Mouse (Mus musculus) megakaryocyte-erythroid progenitor cell, adult 5-6 weeks (primary cell): ENCODE results near the gene Zzef1. TPM values are rescaled to one million over a fixed set of nuclear protein-coding genes. Genes with fewer than 3 reads are reported as not detected.
A peak's percentile ranks its signal among the peaks of the same experiment; 100 is the strongest.

Experiments used
- ATAC-seq: replicated peaks from 2 replicates; pipeline ENCODE4 v1.8.0; 2016; ENCODE audit warnings: mild to moderate bottlenecking, inconsistent platforms; ENCODE audit not compliant: severe bottlenecking, poor library complexity, low FRiP score, low TSS enrichment
- total RNA-seq, 2 experiments: library from RNA; stranded (forward) in 1 of 2; stranded (reverse) in 1 of 2; fragments of 200-1000, 215-1000 nt in 1 of 2; fragments of >200 nt in 1 of 2; fragmentation: Nextera tagmentation in 1 of 2; gene quantifications; 2 replicates each; pipeline ENCODE4 v1.2.3; 2014 to 2017

Gene Zzef1
- total RNA-seq, 2 experiments from 2014 or later = 26.9 to 40.4 TPM

- no peak for ATAC-seq
Measured at GRCm38 (mm10) chr11:72803038-72803437, 7.0 kb downstream of the Zzef1 start.

- no peak for ATAC-seq
Measured at GRCm38 (mm10) chr11:72804586-72804985, 8.6 kb downstream of the Zzef1 start.

GRCm38 (mm10) chr11:72805232-72805631 is 9.2 kb downstream of the Zzef1 start:
- ATAC-seq = peak; percentile 44; the same call in 1 of the 2 replicates

GRCm38 (mm10) chr11:72806556-72806955 is 10.5 kb downstream of the Zzef1 start:
- no peak for ATAC-seq

GRCm38 (mm10) chr11:72807992-72808391 is 12.0 kb downstream of the Zzef1 start:
- no peak for ATAC-seq

- ATAC-seq = no peak
Measured at GRCm38 (mm10) chr11:72813687-72814086, 17.7 kb downstream of the Zzef1 start.

GRCm38 (mm10) chr11:72814188-72814587 is 18.2 kb downstream of the Zzef1 start:
- ATAC-seq = no peak

GRCm38 (mm10) chr11:72816859-72817258 is 20.8 kb downstream of the Zzef1 start:
- no peak for ATAC-seq

- no peak for ATAC-seq
Measured at GRCm38 (mm10) chr11:72818067-72818466, 22.0 kb downstream of the Zzef1 start.

GRCm38 (mm10) chr11:72821041-72821440 is 25.0 kb downstream of the Zzef1 start:
- no peak for ATAC-seq

GRCm38 (mm10) chr11:72829869-72830268 is 33.8 kb downstream of the Zzef1 start:
- ATAC-seq = no peak

GRCm38 (mm10) chr11:72842731-72843130 is 46.7 kb downstream of the Zzef1 start:
- ATAC-seq = no peak

- no peak for ATAC-seq
Measured at GRCm38 (mm10) chr11:72843576-72843975, 47.5 kb downstream of the Zzef1 start.

- no peak for ATAC-seq
Measured at GRCm38 (mm10) chr11:72845526-72845925, 49.5 kb downstream of the Zzef1 start.

- no peak for ATAC-seq
Measured at GRCm38 (mm10) chr11:72846685-72847084, 50.7 kb downstream of the Zzef1 start.

- no peak for ATAC-seq
Measured at GRCm38 (mm10) chr11:72847831-72848628, 52.0 kb downstream of the Zzef1 start.

GRCm38 (mm10) chr11:72850419-72851131 is 54.5 kb downstream of the Zzef1 start:
- ATAC-seq = no peak

- no peak for ATAC-seq
Measured at GRCm38 (mm10) chr11:72851214-72851613, 55.2 kb downstream of the Zzef1 start.

GRCm38 (mm10) chr11:72852122-72852521 is 56.1 kb downstream of the Zzef1 start:
- no peak for ATAC-seq

- no peak for ATAC-seq
Measured at GRCm38 (mm10) chr11:72853086-72853485, 57.1 kb downstream of the Zzef1 start.

- ATAC-seq = no peak
Measured at GRCm38 (mm10) chr11:72854251-72854650, 58.2 kb downstream of the Zzef1 start.
